Mouse (Mus musculus) left cerebral cortex, adult 6 months (tissue): ENCODE results near the gene Pcdh20. TPM values are rescaled to one million over a fixed set of nuclear protein-coding genes. Genes with fewer than 3 reads are reported as not detected.

ENCODE experiments used
- long read RNA-seq, 2 experiments: library from polyadenylated mRNA; unstranded; transcript quantifications; one replicate each; pipeline ENCODE4 v2.0.0; 2019 to 2020
- polyA plus RNA-seq: library from polyadenylated mRNA; unstranded; fragments of <200 nt; fragmentation: Nextera tagmentation; gene quantifications from 2 replicates; pipeline ENCODE4 v1.2.3, GENCODE M21; 2021

The Pcdh20 gene
- polyA plus RNA-seq = 7.1 and 15.9 TPM in 2 replicates
- long read RNA-seq, experiment 1, full-length matches to known transcripts = 99 of 122 reads
- long read RNA-seq, experiment 1, partial matches to known transcripts = 21 of 122 reads
- long read RNA-seq, experiment 1, other reads (novel, unspliced or antisense) = 2 of 122 reads
- long read RNA-seq, experiment 2, transcript Pcdh20-202 (2 exons, 3,362 nt) = major isoform, 22 of 38 reads
- long read RNA-seq, experiment 2, partial matches to known transcripts = 0 of 38 reads
- long read RNA-seq, experiment 2, other reads (novel, unspliced or antisense) = 16 of 38 reads

DNA sequence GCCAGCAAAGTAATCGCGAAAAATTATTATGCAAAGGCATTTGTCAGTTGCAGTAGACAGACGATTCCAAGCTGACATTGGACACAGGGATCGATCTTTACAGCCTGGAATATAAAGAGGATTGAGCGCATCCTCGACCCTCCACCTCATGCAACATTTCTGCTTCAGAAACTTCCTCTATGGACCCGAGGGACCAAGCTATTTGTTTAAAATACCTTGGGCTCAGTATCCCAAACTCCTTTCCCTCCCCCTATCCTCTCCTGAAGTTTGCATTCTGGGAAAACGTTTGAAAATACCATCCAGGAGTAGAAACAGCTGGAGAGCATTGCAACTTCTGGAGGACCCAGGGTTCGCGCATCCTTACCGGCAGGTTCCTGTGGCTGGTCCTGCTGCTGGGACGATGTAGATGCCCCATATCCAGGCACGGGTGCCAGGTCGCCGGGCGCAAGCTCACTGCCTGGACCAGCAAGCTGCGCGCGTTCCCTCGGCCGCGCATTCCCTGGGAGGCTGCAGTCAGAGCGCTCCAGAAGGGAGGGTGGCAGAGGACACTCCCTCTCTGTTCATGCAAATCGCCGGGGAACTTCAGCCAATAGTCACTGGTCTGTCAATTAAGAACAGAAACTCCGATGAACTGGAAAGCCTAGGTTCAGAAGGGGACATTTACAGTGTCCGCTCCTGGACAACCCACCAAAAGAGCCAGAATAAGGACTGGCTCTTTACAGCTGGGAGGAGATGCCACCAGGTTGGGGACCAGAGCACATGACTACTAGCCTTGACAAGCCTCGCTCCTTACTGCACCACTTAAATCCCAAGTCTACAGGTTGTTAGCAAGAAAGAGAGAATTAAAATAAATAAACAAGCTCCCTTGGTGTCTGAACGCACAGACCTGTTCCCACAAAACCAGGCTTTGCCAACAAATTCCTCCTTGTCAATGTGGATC, at the start of gene Pcdh20:
Gene Pcdh20, minus strand, starts transcription at position 902 of the 940 bp plus-strand sequence.

